Mouse (Mus musculus) erythroblast, adult 5-6 weeks (primary cell): ENCODE results near the gene Pdzd3. TPM values are rescaled to one million over a fixed set of nuclear protein-coding genes. Genes with fewer than 3 reads are reported as not detected.
"Not testable (repeated sequence)": the region's sequence is repeated elsewhere in the genome, so short reads cannot be mapped to it uniquely, and the experiment has no call there.

Experiments used
- ATAC-seq: replicated peaks from 2 replicates; pipeline ENCODE4 v1.8.0; 2016; ENCODE audit warnings: moderate number of reproducible peaks, mild to moderate bottlenecking, moderate TSS enrichment, inconsistent platforms; ENCODE audit not compliant: poor library complexity, low FRiP score, severe bottlenecking
- total RNA-seq, 2 experiments: library from RNA; stranded (forward) in 1 of 2; stranded (reverse) in 1 of 2; fragments of 150-400 nt in 1 of 2; fragments of 200-764, 138-1000 nt in 1 of 2; gene quantifications; 2 replicates each; pipeline versions ENCODE4 v1.2.3 to v1.2.4; 2015 to 2017; ENCODE audit warnings: low replicate concordance in 2 of 2

Pdzd3 gene
- total RNA-seq (2015; ENCODE audit: low replicate concordance) (not detected in 2 replicates), total RNA-seq (2017; ENCODE audit: low replicate concordance) (not detected in 2 replicates)

GRCm38 (mm10) chr9:44251314-44251713 is at the start of gene Pdzd3:
Pdzd3 (minus strand) TSS chr9:44251471.
- no peak for ATAC-seq

DNA sequence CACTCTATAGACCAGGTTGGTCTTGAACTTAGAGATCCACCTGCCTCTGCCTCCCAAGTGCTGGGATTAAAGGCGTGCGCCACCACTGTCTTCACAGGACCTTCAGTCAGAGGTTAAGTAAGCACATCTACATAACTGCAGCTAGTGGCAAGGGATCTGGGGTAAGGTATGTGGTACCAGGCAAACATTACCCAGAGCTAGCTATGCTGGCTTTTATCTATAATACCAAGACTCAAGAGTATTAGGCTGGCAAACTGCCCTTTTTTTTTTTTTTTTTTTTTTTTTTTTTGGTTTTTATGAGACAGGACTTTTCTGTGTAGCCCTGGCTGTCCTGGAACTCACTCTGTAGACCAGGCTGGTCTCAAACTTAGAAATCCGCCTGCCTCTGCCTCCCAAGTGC is 48.7 kb upstream of the Pdzd3 start:
- not testable (repeated sequence) for ATAC-seq

GRCm38 (mm10) chr9:44292490-44292889 is 41.2 kb upstream of the Pdzd3 start:
- peak; percentile 51 for ATAC-seq

GRCm38 (mm10) chr9:44288959-44289291 is 37.7 kb upstream of the Pdzd3 start:
- ATAC-seq: peak; percentile 13; the same call in 1 of the 2 replicates

DNA sequence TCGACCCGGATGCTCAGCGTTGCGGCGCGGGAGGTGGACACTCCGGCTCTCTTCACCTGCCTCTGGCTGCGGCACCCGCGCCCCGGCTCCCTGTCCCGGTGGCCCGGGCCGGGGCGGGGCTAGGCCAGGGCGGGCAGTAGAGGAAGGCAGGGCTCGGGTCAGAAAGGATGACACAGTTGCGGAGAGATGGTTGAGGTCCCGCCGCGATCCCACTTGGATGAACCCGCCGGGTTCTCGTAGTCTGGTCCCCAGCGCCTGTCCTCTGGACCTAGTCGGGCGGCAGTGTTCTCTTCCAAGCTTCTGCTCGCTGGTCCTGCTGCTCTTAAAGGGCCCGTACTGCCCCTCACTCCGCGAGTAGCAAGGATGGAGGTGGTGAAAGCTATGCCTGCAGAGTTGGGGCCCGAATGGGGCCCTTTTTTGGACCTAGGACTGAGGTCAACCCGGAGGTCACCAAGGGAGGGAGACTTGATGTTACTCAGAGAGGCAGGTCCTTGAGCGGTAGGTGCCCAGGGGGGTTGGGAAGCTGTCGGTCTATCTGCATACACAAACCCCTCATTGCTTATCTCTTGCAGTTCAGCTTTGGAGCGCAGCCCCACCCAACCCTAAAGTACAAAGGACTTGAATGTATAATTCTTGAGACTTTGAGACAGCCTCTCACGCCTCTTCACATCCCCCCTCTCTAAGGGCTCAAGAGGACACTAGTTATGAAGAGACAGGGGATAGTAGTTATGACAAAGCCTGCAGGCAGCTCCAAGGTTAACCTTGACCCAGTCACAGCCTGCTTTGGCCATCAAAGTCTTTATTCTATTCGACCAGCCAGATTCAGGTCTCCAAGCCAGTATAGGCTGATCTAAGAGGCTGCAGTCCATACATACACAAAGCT is 37.0 kb upstream of the Pdzd3 start, which contains the start of gene Abcg4:
TSS of gene Abcg4 (minus strand) at position 540 of the 883 bp plus-strand sequence.
- ATAC-seq: peak; percentile 68

DNA sequence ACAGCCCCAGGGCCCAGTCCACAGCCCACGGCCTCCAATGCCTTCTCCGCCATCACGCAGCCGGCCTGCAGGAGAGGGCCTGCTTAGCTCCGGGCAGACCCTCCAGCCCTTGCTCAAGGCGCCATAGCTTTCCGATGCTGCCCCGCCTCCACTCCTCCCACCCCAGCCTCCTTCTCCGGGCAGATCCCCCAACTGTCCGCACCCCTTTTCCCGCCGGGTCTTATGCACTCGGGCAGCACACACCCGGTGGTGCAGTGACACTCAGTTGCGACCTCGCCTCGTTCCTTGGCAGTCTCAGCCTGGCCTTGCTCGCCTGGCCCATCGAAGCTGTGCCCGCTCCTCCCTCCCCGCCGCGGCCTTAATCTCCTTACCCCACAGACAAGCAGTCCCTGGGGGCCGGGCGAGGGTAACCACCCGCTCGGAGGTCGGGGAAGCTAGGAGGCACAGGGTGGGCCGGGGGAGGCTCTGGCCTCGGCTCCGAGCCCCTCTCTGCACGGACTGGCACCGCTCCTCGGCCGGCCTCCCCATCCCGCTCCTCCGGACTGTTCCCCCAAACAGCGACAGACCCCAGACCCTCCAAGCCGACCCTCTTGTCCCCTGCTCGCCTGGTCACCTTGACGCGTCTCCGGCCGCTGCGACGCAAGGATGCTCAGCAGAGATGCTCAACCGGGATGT is 36.3 kb upstream of the Pdzd3 start:
- peak; percentile 41 for ATAC-seq

GRCm38 (mm10) chr9:44287003-44287400 is 35.7 kb upstream of the Pdzd3 start:
- peak; percentile 27 for ATAC-seq

DNA sequence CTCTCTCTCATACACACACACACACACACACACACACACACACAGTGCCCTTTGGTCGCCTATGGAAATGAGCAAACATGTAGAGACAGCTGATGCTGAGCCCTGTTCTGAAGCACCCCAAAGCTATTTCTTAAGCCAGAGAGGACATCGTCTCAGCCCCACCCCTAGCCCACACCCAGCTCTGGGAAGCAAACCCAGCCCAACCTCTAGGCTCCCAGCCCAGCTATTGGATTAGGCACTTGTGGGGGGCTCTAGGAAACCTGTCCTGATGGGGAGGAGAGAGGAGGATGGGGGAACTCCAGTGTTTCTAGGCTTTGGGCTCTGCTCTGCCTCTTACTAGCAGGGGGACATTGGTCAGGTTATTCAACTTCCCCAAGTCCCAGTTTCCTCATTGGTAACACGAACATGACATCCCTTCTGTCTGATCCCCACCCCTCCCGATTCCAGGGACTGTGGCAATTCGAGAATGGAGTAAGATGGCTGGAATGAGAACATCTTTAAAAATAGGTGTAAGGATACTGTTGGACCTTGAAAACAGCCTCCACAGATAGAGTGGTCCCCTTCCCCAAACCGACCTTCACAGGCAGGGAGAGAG is 35.1 kb upstream of the Pdzd3 start:
- ATAC-seq: peak; percentile 63

GRCm38 (mm10) chr9:44283183-44283582 is 31.9 kb upstream of the Pdzd3 start:
- no peak for ATAC-seq

- ATAC-seq: no peak
These were observed 18.7 kb upstream of the Pdzd3 start for GRCm38 (mm10) chr9:44269973-44270372.

GRCm38 (mm10) chr9:44269077-44269476 is 17.8 kb upstream of the Pdzd3 start:
- 0 out of 2 replicates have a peak, but pooled peaks have one; percentile 43 for ATAC-seq

GRCm38 (mm10) chr9:44268432-44268831 is 17.2 kb upstream of the Pdzd3 start, which contains the start of gene Nlrx1:
Nlrx1 (minus strand) TSS chr9:44268599.
- peak; percentile 54 for ATAC-seq

DNA sequence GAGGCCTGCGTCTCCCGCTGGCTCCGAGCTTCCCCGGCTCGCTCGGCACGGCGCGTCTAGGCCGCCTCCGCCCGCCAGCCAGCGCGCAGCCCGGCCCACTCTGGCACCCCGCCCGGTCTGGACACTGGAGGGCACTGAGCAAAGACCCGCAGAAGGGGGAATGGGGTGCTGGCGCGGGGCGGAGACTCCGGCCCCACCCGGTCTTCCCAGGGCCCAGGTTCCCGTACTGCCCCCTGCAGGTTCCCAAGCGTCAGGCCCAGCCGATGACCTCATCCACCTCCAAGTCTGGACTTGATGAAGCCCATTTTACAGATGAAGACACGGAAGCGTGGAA is 16.7 kb upstream of the Pdzd3 start:
- peak; percentile 92 for ATAC-seq

- no peak for ATAC-seq
These were observed 16.2 kb upstream of the Pdzd3 start for GRCm38 (mm10) chr9:44267319-44268026.

DNA sequence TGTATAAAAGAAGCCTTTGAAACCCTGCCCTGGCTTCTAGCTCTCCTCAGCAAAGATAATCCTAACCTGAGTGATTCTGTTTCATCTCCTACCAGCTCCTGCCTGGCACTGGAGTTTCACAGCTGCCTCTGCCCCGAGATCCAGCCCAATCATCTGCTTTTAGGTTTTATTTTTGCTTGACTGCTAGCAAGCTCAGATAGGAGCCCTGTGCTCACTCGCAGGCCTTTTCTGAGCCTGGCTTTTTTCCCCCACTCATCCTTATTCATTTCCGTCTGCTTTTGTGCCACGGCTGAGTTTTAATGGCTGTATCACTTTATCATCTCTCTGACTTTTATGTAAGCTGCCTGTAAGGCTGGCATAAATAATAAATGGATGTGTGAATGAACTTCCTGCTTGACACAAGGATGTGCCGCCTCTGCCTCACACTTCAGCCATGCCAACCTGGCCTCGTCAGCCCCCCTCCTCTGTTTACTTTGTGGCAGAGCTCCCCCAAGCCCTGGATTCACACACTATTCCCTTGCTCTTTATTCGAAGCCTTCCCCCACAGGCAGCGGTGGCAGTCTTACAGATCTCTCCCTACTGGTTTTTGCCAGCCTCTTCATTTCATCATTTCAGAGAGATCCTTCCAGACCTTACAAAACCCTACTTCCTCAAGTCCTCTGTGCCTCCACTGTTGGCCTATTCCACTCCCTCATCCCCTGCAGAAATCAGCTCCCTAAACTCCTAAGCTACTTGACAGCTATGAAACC is 15.4 kb upstream of the Pdzd3 start:
- no peak for ATAC-seq

GRCm38 (mm10) chr9:44261388-44261787 is 10.1 kb upstream of the Pdzd3 start:
- no peak for ATAC-seq

- ATAC-seq: no peak
These were observed 7.7 kb upstream of the Pdzd3 start for GRCm38 (mm10) chr9:44259014-44259413.

GRCm38 (mm10) chr9:44256213-44256612 is 4.9 kb upstream of the Pdzd3 start:
- ATAC-seq: no peak

- no peak for ATAC-seq
These were observed 3.9 kb upstream of the Pdzd3 start for GRCm38 (mm10) chr9:44255136-44255521.
